Comparison of ENCODE assay signal across 1 mouse cellular context in the genomic region with DNA sequence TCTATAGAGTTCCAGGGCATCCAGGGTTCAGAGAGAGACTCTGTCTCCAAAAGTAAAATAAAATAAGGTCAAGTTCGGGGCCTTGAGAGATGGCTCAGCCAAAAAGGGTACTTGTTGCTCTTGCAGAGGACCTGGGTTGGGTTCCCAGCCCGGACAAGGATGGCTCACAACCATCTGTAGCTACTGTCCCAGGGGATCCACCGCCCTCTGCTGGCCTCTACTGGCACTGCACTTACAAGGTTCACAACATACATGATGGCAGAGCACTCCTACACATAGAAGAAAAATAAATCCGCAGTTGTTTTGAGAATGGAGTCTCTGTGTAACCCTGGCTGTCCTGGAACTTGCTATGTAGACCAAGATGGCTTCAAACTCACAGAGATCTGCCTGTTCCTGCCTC.
TF ChIP-seq lines count a peak whose summit lies in the region.

No protein-coding gene starts in this region.

TF ChIP-seq in CH12.LX, 34 proteins besides CTCF, POLR2A, EP300 and RAD21 (continued from another document):
- TF ChIP-seq SMC3 (IDR thresholded peaks at IDR 0.05; ENCODE audit: low read depth, low read length) (no peak), USF1 (IDR thresholded peaks at IDR 0.05; ENCODE audit: low read depth, low read length) (no peak), MYC (IDR thresholded peaks at IDR 0.05; ENCODE audit: low read depth, low read length) (no peak), ZMIZ1 (IDR thresholded peaks at IDR 0.05; ENCODE audit: low read depth, low read length) (no peak), POLR2AphosphoS2 (IDR thresholded peaks at IDR 0.05; ENCODE audit: low read depth, low read length) (no peak), MXI1 (IDR thresholded peaks at IDR 0.05; ENCODE audit: low read depth, low read length) (no peak), JUND (conservative IDR thresholded peaks at IDR 0.05; ENCODE audit: low read depth, low read length) (no peak), TCF12 (IDR thresholded peaks at IDR 0.05; ENCODE audit: low read depth, low read length) (no peak), KAT2A (IDR thresholded peaks at IDR 0.05; ENCODE audit: insufficient replicate concordance, low read length) (no peak), NELFE (IDR thresholded peaks at IDR 0.05; ENCODE audit: low read depth, low read length) (no peak), E2F4 (IDR thresholded peaks at IDR 0.05; ENCODE audit: insufficient replicate concordance, low read depth, low read length) (no peak), ZNF384 (IDR thresholded peaks at IDR 0.05; ENCODE audit: low read depth, low read length) (no peak), BHLHE40 (IDR thresholded peaks at IDR 0.05; ENCODE audit: low read depth, low read length) (no peak), PAX5 (IDR thresholded peaks at IDR 0.05; ENCODE audit: low read length) (no peak)
TF ChIP-seq in CH12.LX: peak in this region for 0.
